Mouse (Mus musculus): ENCODE results near the gene 1700001F09Rik. TPM values are rescaled to one million over a fixed set of nuclear protein-coding genes. Genes with fewer than 3 reads are reported as not detected.

1700001F09Rik gene
- total RNA-seq (2023) = not detected

DNA sequence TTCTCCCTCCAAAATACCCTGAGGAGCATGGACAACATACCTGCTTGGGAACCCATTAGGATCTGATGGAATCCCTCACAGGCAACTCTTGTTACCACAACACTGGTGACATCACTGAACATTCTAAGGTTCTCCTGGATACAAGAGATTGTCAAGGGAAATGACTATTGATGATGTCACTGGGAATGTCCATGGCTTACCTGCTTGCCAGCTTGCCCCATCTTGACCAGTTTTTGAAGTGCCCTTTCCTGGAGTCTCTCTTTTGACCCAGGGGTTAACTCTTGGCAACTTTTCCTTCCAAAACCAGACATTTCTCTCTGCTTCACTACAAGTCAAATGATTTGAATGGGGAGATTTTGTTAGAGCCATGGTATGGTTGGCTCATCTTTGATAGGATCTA, at the start of gene 1700001F09Rik:
1700001F09Rik (minus strand) TSS at position 101 of the 400 bp plus-strand sequence.

DNA sequence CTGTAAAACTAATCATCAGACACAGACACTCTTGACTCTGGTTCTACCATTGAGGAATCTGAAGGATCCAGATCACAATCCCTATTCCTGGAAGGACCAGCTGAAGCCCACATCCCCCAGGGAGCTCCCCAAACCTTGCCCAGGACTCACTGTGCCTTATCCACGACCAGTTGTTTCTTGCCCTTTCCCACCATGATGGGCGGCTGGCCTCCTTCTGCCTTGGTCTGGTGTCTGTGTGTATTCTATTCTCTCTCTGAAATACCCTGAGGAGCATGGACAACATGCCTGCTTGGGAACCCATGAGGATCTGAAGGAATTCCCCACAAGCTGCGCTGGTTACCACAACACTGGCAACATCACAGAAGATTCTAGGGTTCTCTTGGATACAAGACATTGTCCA, 54.1 kb downstream of the 1700001F09Rik start, which contains the start of gene Gm8127:
Gm8127 (minus strand) TSS at position 330 of the 400 bp plus-strand sequence.

Other genes with a start within 250 kb of the 1700001F09Rik start
- not detected for gene Gm8104, start 247.2 kb downstream of the 1700001F09Rik start, total RNA-seq (2023)
- not detected for gene Gm7233, start 167.9 kb downstream of the 1700001F09Rik start, total RNA-seq (2023)
- gene Gm8122, start 112.5 kb downstream of the 1700001F09Rik start, total RNA-seq (2023) = not detected
- gene Gm8126, start 89.2 kb downstream of the 1700001F09Rik start, total RNA-seq (2023) = not detected
- not detected for gene Gm9732, start 72.8 kb downstream of the 1700001F09Rik start, total RNA-seq (2023)
- not detected for gene Gm8127, start 54.0 kb downstream of the 1700001F09Rik start, total RNA-seq (2023)
- gene Gm8138, start 68.5 kb upstream of the 1700001F09Rik start, total RNA-seq (2023) = not detected
- not detected for gene Gm5799, start 195.8 kb upstream of the 1700001F09Rik start, total RNA-seq (2023)
- not detected for gene Gm17654, start 231.3 kb upstream of the 1700001F09Rik start, total RNA-seq (2023)

Data from CD4-positive naive resting alpha-beta T cell, adult 76 days (primary cell).